Mouse (Mus musculus): ENCODE measurements at regions not wholly inside any gene's neighbourhood (a gene's known extent, or its start where the extent isn't known, plus 50 kb on each side); places are given as distances from the start of the nearest gene placed in this dataset.

- Histone ChIP-seq H3K4me3 (replicated peaks in 1 of 3; ENCODE audit: low read depth in 2 of 3, low read length in 2 of 3, poor library complexity in 1 of 3) (no peak overlapping the region), H3K27me3 (replicated peaks) (peaks cover 5% of the 10 kb centered on the region), H3K36me3 (replicated peaks in 1 of 2; ENCODE audit: control insufficient read depth in 1 of 2, insufficient read depth in 1 of 2, low read length in 1 of 2) (no peaks in the 10 kb centered on the region), H3K79me2 (replicated peaks; ENCODE audit: control insufficient read depth, extremely low read depth, insufficient read depth, poor library complexity, severe bottlenecking) (no peaks in the 10 kb centered on the region), H3K9ac (ENCODE audit: insufficient read depth, low read depth) (no peak overlapping the region), H3K27ac (ENCODE audit: insufficient read depth, low read depth) (no peak overlapping the region), H3K4me2 (ENCODE audit: insufficient read depth, low read depth, poor library complexity, severe bottlenecking) (no peak overlapping the region), H3K4me1 (ENCODE audit: control insufficient read depth in 1 of 2, insufficient read depth in 2 of 2) (no peaks in the 10 kb centered on the region), H3K9me3 (replicated peaks; ENCODE audit: low read length) (no peaks in the 10 kb centered on the region)
- no peak for DNase-seq (ENCODE audit: extremely low read depth)
- dilution Hi-C loops (cut with MboI; ENCODE audit: extremely low pct_ligation_motif_present, extremely low pct_unique_long_range_greater_than_20kb, low sequenced_read_pairs): no loop called here
- no peak for TF ChIP-seq E2F4 (IDR thresholded peaks at IDR 0.05; ENCODE audit: insufficient replicate concordance, low read depth, low read length)
- TF ChIP-seq UBTF (IDR thresholded peaks at IDR 0.05; ENCODE audit: low read depth, low read length): no peak
- TF ChIP-seq BHLHE40 (IDR thresholded peaks at IDR 0.05; ENCODE audit: low read depth, low read length): no peak
- no peak for TF ChIP-seq MYC (IDR thresholded peaks at IDR 0.05; ENCODE audit: low read depth, low read length)
- in situ Hi-C loops (cut with MboI; ENCODE audit: low pct_ligation_motif_present, low pct_unique_long_range_greater_than_20kb, low sequenced_read_pairs): no loop called here
Measured at GRCm38 (mm10) chr17:80801451-80801983, 73.2 kb upstream of the Map4k3 start.

- H3K79me2 ChIP-seq (replicated peaks; ENCODE audit: control insufficient read depth, extremely low read depth, insufficient read depth, poor library complexity, severe bottlenecking): no peaks in the 10 kb centered on the region
- TF ChIP-seq KAT2A (IDR thresholded peaks at IDR 0.05; ENCODE audit: insufficient replicate concordance, low read length): no peak
- dilution Hi-C loops (cut with MboI; ENCODE audit: extremely low pct_ligation_motif_present, extremely low pct_unique_long_range_greater_than_20kb, low sequenced_read_pairs) (no loop called here), in situ Hi-C loops (cut with MboI; ENCODE audit: low pct_ligation_motif_present, low pct_unique_long_range_greater_than_20kb, low sequenced_read_pairs) (no loop called here)
- no peaks in the 10 kb centered on the region for H3K9me3 ChIP-seq (replicated peaks; ENCODE audit: low read length)
- no peaks in the 10 kb centered on the region for H3K36me3 ChIP-seq (replicated peaks in 1 of 2; ENCODE audit: control insufficient read depth in 1 of 2, insufficient read depth in 1 of 2, low read length in 1 of 2)
- no peak overlapping the region for H3K9ac ChIP-seq (ENCODE audit: insufficient read depth, low read depth)
- no peaks in the 10 kb centered on the region for H3K4me1 ChIP-seq (ENCODE audit: control insufficient read depth in 1 of 2, insufficient read depth in 2 of 2)
- H3K4me2 ChIP-seq (ENCODE audit: insufficient read depth, low read depth, poor library complexity, severe bottlenecking): no peak overlapping the region
- no peak for DNase-seq (ENCODE audit: extremely low read depth)
- H3K27ac ChIP-seq (ENCODE audit: insufficient read depth, low read depth): no peak overlapping the region
- peaks cover 2% of the 10 kb centered on the region for H3K27me3 ChIP-seq (replicated peaks)
- H3K4me3 ChIP-seq (replicated peaks in 1 of 3; ENCODE audit: low read depth in 2 of 3, low read length in 2 of 3, poor library complexity in 1 of 3): no peak overlapping the region
Measured at GRCm38 (mm10) chr17:80800877-80801276, 72.6 kb upstream of the Map4k3 start.

GRCm38 (mm10) chr17:80800454-80800853 lies 72.2 kb upstream of the Map4k3 start:
- no peaks in the 10 kb centered on the region for H3K9me3 ChIP-seq (replicated peaks; ENCODE audit: low read length)
- DNase-seq (ENCODE audit: extremely low read depth): no peak
- H3K36me3 ChIP-seq (replicated peaks in 1 of 2; ENCODE audit: control insufficient read depth in 1 of 2, insufficient read depth in 1 of 2, low read length in 1 of 2): no peaks in the 10 kb centered on the region
- H3K27ac ChIP-seq (ENCODE audit: insufficient read depth, low read depth): no peak overlapping the region
- in situ Hi-C loops (cut with MboI; ENCODE audit: low pct_ligation_motif_present, low pct_unique_long_range_greater_than_20kb, low sequenced_read_pairs): no loop called here
- no peak overlapping the region for H3K4me2 ChIP-seq (ENCODE audit: insufficient read depth, low read depth, poor library complexity, severe bottlenecking)
- H3K9ac ChIP-seq (ENCODE audit: insufficient read depth, low read depth): no peak overlapping the region
- H3K4me3 ChIP-seq (replicated peaks in 1 of 3; ENCODE audit: low read depth in 2 of 3, low read length in 2 of 3, poor library complexity in 1 of 3): no peak overlapping the region
- no peak for TF ChIP-seq MAFK (IDR thresholded peaks at IDR 0.05; ENCODE audit: insufficient replicate concordance, low read length)
- no peak for TF ChIP-seq HCFC1 (IDR thresholded peaks at IDR 0.05; ENCODE audit: low read depth, low read length)
- TF ChIP-seq POLR2A (IDR thresholded peaks at IDR 0.05; ENCODE audit: low read depth, low read length): no peak
- TF ChIP-seq UBTF (IDR thresholded peaks at IDR 0.05; ENCODE audit: low read depth, low read length): no peak
- TF ChIP-seq PAX5 (IDR thresholded peaks at IDR 0.05; ENCODE audit: low read length): no peak
- TF ChIP-seq MXI1 (IDR thresholded peaks at IDR 0.05; ENCODE audit: low read depth, low read length): no peak
- TF ChIP-seq ZMIZ1 (IDR thresholded peaks at IDR 0.05; ENCODE audit: low read depth, low read length): no peak
- no peak for TF ChIP-seq ELF1 (IDR thresholded peaks at IDR 0.05; ENCODE audit: low read depth, low read length)
- TF ChIP-seq MAZ (IDR thresholded peaks at IDR 0.05; ENCODE audit: low read depth, low read length): no peak
- no peak for TF ChIP-seq GABPA (IDR thresholded peaks at IDR 0.05; ENCODE audit: insufficient replicate concordance, low read depth, low read length)
- TF ChIP-seq CHD2 (IDR thresholded peaks at IDR 0.05; ENCODE audit: low read length): no peak
- no peak for TF ChIP-seq NELFE (IDR thresholded peaks at IDR 0.05; ENCODE audit: low read depth, low read length)
- no peak for TF ChIP-seq MYC (IDR thresholded peaks at IDR 0.05; ENCODE audit: low read depth, low read length)
- TF ChIP-seq SMC3 (IDR thresholded peaks at IDR 0.05; ENCODE audit: low read depth, low read length): no peak
- no peak for TF ChIP-seq NRF1 (IDR thresholded peaks at IDR 0.05; ENCODE audit: low read depth, low read length)
- no peak for TF ChIP-seq TCF12 (IDR thresholded peaks at IDR 0.05; ENCODE audit: low read depth, low read length)
- TF ChIP-seq USF1 (IDR thresholded peaks at IDR 0.05; ENCODE audit: low read depth, low read length): no peak
- dilution Hi-C loops (cut with MboI; ENCODE audit: extremely low pct_ligation_motif_present, extremely low pct_unique_long_range_greater_than_20kb, low sequenced_read_pairs): no loop called here
- H3K79me2 ChIP-seq (replicated peaks; ENCODE audit: control insufficient read depth, extremely low read depth, insufficient read depth, poor library complexity, severe bottlenecking): no peaks in the 10 kb centered on the region
- H3K27me3 ChIP-seq (replicated peaks): peaks cover 2% of the 10 kb centered on the region
- H3K4me1 ChIP-seq (ENCODE audit: control insufficient read depth in 1 of 2, insufficient read depth in 2 of 2): no peaks in the 10 kb centered on the region

All from CH12.LX (cell line).